Mouse (Mus musculus): Measurements from ENCODE around the gene Golga1.
A peak's percentile ranks its signal among the peaks of the same experiment; 100 is the strongest.

Gene Golga1

DNA sequence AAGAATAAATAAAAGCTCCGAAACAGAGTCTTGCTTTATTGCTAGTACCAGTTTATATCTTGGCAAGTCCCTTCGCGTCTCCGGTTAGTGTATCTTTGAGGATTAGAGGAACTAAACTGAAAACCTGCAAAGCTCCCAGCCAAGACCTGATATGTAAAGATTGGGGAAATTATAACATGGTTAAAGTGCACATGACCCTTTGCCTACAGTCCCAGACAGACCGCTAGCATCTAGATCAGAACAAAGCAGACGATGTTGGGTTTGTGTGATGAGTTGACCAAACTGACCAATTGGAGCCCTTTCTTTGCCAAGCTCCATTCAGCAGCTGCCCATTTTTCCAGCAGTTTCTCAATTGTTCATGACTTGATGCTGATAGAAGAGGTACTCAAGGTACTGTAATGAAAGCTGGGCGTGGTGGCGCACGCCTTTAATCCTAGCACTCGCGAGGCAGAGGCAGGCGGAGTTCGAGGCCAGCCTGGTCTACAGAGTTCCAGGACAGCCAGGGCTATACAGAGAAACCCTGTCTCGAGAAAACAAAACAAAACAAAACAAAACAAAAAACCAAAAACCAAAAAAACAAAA lies 59.1 kb downstream of the Golga1 start:
- no peak for ATAC-seq (ENCODE audit: low TSS enrichment)

DNA sequence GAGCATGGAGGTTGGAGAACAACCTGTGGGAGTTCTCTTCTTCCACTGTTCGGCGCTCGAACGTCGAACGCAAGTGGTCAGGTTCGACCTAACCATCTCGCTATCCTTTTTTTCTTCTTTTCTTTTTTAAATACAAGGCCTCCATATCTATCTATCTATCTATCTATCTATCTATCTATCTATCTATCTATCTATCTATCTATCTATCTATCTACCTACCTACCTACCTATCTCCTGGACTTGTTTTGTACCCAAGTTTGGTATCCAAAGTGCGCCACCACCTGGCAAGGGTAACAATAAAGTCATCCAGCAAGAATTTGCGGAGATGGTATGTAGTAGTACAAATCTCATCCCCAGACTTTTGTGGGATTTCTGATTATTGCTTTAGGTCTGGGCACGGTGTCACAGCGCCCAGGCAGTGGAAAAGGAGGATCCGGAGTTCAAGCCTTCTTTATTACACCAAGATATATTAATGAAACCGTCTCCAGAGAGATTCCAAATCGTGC lies 59.7 kb downstream of the Golga1 start, which contains the start of gene Rpl35:
Gene Rpl35 (minus strand): TSS at position 51 of the 506 bp plus-strand sequence.
- no peak for ATAC-seq (ENCODE audit: low TSS enrichment)

DNA sequence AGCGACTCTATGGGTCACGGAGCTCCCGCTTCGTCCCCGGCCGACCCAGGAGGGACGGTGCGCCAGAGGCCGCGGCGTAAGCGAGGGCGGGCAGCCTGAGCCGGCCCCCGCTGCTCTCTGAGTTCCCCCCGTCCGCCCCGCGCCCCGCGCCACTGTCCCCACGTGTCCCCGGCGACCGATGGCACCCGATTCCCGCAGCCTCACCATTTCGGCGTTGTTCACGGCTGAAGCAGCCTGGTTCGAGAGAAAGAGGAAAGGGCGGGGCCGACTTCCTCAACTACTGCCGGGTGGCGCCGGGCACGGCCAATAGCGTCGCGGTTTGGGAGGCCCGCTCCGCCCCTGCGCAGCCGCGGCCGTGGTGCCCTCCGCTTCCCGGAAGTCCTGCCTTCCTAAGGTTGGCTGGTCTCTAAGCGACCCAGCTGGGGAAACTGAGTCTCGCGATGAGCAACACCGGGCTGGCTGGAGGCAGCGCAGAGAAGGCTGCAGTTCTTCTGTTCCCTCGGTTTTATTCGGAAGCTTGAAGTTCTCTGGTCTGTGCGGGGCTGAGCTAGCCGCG lies 60.4 kb downstream of the Golga1 start, which contains the start of gene Arpc5l:
Gene Arpc5l (plus strand): TSS at position 469 of the 556 bp plus-strand sequence.
- peak; percentile 81 for ATAC-seq (ENCODE audit: low TSS enrichment)

DNA sequence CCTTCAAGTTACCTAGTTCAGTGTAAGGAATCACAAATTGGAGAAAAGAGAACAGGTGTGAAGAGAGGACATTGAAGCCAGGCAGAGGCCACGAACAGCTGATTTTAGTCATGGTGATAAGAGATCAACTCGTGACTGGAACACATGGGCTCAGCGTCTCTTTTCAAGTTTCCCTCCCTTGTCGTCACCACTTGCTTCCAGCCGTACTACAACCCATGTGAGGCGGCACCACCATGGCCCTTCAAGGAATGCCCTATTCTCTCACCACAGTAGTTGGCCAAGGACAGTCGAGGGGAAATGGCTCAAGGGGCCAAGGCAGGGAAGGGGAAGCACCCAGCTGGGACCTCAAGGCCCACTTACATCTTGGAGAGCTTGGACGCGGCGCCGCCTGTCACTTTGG lies 61.0 kb downstream of the Golga1 start:
- ATAC-seq (ENCODE audit: low TSS enrichment): no peak

DNA sequence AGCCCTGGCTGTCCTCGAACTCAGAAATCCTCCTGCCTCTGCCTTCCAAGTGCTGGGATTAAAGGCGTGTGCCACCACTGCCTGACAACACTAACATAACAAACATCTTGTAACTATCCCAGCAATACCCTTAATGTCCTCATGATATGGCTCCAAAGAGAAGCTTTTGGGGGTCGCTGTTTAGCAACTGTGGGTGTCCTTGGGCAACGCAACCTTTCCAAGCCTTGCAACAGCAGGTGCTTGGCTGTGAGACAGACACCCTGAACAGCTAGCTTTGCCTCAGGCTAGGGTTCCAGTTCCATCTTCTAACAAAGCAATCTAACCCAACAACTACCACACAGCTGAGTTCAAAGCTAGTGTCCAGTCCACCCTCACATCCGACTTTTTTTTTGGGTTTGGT lies 61.8 kb downstream of the Golga1 start:
- ATAC-seq (ENCODE audit: low TSS enrichment): no peak

DNA sequence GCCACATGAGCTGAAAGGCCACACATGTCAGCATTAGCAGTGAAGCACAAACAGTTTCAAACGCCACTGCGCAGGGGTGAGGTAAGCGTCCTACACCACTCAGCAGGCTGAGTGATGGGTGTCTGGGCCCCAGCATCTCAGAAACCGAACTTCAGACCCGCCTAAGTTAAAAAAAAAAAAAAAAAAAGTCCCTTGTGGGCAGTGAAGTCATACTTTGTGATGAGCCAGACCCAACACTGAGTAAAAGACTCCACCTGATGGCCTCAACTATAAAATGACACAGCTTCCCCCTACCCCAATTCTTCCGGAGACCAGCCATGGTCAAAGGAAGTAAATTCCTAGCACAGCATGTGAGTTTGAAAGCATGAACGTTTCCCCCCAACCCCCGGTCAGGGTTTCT lies 62.2 kb downstream of the Golga1 start:
- ATAC-seq (ENCODE audit: low TSS enrichment): no peak

DNA sequence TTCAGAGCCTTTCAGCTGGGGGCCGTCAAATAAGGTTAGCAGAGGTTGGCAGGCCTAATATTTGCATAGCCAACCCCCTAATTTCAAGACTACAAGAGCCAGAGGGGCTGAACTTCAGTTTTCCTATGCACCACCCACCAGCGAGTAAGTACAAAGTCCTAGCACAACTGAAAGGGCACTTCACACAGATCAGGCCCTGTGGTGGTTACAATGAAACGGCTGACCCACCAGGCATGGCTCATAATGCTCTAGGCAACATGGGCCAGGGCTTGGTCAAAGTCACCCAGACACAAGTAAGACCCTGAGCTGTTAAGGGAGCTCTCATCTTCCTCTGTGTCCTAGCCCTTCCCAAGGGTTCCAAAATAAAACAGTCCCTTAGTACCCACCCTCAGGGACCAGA lies 63.5 kb downstream of the Golga1 start:
- no peak for ATAC-seq (ENCODE audit: low TSS enrichment)

DNA sequence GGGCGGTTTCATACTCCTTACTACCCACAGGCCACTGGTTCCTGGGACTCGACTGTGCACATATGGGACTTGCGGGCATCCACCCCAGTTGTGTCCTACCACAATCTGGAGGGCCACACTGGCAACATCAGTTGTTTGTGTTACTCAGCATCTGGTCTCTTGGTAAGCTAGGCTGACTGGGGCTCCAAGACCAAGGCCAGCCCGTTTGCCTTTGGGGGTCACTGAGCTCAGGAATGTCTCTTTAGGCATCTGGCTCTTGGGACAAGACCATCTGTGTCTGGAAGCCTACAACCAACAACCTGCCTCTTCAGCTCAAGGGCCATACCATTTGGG lies 64.8 kb downstream of the Golga1 start:
- no peak for ATAC-seq (ENCODE audit: low TSS enrichment)

DNA sequence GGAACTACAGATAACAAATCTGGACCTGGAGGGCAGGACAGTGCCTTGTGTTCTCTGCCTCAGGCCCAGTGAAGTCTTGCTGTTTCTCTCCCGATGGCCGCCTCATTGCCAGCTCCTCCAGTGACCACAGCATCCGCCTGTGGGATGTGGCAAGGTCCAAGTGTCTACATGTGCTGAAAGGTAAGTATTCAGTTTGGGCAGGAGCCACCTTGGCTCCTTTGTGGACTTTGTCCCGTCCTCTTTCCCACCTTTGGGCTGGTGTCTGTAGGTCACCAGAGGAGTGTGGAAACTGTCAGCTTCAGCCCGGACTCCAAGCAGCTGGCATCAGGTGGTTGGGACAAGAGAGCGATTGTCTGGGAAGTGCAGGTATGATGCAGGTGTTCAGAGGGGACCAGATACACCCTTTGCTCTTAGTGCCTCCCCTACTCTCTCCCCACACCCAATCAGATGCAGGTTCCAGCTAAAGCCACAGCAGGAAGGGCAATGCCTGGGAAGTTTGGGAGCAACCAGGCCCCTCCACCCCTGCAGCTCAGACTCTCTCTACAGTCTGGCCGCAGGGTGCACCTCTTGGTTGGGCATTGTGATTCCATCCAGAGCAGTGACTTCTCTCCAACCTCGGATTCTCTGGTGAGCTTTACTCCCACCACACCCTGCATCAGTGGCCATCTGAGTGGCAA lies 65.3 kb downstream of the Golga1 start:
- no peak for ATAC-seq (ENCODE audit: low TSS enrichment)

DNA sequence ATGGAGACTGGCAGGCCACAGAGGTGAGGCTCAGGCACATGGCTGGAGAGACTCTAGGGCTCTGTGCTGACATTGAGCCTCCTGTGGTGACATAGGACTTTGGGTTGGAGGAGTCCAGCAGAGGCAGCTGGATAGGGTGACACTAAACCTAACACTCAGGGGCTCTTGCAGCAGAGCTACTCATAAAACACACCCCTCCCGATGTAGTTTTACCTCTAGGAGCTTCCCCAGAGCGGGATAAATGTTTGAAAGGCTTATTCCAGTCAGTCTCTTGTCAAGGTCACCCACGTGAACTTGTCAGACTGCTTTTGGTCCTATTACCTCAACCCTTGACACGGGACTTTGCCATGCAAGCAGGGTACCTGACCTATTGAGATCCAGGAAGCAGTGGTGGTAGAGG lies 66.0 kb downstream of the Golga1 start:
- no peak for ATAC-seq (ENCODE audit: low TSS enrichment)

DNA sequence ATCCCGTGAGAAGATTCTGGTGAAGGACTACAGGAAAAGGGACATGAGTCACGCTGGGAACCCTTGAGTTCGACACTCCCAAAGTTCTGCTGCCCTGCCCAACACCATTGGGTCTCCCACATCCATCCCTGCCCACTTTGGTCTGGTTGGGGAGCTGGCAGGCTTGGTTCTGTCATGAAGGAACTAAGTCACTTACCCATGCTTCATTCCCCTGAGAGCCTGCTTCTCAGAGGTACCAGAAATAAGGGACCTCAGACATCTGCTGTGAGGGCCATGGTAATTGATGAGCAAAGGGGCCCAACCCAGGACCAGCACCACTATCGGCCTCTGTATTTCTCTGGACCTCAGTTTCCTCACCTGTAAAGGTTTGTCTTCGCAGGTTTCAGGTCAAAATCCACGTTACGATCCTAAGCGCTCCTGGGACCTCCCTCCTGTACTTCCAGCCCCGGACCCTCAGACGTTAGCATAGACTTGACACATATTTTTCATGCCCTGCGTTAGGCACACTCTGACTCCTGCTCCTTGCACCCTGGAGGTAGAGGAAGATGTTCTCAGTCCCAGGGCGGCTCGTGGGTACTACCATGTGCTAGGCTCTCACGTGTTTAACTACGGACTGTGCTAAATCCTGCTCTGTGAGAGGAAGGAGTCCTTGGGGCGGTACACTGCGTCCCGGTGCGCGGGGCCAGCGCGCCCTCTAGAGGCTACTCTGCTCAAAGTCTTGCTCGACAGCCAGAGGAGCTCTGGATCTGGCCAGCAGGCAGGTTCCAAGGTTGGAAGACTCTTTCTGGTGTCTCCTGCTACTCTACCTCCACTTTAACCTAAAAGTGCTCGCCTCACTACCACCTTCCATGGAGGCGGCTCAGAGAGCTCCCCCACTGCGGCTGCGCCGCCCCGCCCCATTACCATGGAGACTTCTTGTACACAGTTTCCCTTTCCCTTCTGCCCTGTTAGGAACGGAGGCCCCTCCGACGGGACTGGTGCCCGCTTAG lies 67.7 kb downstream of the Golga1 start, which contains the start of gene Wdr38:
Gene Wdr38 (plus strand): TSS at position 91 of the 989 bp plus-strand sequence.
- peak; percentile 86 for ATAC-seq (ENCODE audit: low TSS enrichment)

DNA sequence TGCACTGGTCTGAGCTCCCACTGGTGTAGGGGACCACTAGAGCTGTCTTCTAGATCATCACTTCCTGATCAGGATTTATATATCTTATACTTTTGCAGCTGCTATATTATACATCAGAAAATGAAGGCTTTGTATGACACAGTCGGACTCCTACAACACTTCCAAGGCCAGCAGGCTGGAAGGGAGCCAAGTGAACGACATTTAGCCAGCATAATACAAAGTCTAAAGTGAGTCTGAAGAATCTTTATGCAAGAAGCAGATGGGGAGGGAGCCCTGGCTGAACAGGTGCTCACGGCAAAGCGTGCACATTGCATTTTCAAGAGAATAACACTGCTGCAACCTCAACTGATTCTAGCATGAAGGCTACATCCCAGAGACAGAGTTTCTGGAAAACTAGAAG lies 72.9 kb downstream of the Golga1 start:
- peak; percentile 41 for ATAC-seq (ENCODE audit: low TSS enrichment)

DNA sequence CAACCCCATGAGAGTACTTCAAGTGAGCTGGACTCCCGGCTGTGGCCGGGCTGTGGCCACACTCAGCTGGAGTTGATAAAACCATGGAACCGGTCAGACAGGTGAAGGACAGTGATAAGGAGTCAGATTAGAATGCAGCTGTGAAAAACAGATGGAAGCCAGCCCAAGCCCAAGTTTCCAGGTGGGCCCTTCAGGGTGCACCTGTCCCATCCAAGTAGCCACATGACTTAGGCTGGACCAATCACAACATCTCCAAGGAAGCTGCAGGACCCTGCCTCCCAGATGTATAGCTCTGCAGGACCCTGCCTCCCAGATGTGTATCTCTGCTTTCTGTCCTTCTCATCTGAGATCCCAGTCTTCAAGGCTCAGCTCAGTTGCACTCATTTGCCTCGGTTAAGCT lies 73.3 kb downstream of the Golga1 start:
- no peak for ATAC-seq (ENCODE audit: low TSS enrichment)

DNA sequence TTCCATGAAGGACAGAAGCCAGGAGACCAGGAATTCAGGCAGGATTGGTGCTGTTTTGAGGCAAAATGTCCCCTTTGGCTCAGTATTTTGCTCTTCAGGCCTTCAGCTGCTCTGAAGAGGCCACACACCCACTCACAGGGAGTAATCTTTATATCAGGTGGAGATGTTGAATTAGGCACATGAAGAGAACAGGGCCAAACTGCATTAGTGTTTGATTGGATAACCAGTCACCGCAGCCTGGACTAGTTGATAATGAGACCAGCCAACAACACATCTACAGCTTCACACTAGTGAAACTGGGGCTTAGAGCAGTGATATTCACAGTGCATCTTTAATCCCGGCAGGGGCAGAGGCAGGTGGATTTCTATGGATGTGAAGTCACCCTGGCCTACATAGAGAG lies 76.4 kb downstream of the Golga1 start:
- no peak for ATAC-seq (ENCODE audit: low TSS enrichment)

DNA sequence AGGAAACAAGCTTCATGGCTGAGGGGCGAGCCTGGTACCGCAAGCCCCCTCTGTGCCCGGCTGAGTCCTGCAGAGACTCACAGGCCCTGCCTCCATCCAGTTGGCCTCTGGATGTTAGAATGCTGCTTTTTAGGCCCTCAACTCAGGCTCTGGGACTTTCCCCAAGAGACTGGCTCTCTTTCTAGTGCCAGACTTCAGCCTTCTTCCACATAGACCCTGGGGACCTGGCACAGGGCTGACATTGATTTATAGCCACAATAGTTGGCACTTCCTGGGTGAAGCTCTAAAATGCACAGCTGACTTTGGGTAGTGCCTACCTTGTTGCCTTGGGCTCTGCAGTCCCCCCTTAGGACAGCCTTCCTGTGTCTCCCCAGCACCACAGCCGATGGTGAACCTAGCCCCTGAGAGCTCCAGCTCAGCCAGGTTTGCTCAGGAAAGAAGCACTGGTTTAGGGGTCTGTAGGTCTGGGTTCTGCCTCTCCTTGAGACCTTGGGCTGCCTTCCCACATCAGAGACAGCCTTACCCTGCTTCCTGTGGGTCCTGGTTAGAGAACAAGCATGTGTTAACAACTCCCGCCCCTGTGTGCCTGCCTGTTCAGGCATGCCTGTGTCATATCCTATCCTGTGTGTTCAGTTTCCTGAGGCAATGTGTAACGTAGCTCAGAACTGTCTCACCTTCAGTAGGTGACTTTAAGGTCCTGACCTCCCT lies 77.4 kb downstream of the Golga1 start:
- ATAC-seq (ENCODE audit: low TSS enrichment): no peak

DNA sequence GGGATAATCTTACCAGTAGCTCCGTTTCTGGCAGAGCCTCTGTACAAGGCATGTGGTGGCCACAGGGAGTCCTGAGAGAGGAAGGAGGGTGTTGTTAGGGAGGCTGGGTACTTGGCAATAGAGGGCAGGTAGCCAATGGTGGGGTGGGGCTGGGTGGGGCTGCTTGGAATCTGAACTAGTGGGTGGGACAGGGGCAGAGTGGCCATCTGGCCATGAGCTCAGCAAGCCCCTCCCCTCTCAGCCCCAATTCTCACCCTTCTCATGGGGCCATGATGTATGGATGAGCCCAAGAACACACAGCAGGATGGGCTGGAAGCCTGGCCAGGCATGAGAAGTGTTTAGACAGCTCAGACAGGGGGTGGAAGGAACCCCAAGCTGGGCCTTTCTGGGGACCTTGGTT lies 78.0 kb downstream of the Golga1 start:
- ATAC-seq (ENCODE audit: low TSS enrichment): no peak

DNA sequence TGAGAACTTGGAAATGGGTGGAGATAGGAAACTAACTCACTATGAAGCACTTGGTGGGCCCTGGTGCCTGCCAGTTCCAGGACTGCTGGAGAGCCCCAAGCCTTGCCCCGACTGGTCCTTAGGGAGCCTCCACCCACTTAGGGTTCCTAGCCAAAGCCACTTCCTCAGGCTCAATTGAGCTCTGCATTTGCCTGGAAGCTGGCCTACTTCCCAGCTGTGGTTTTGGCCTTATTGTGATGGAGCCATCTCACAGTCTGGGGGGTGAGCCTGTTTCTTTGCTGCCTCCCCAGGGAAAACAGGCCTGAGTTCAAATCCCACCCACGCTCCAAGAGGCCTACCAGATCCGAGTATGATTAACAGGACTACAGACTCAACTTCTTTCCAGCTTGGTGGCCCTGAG lies 78.8 kb downstream of the Golga1 start:
- ATAC-seq (ENCODE audit: low TSS enrichment): no peak

DNA sequence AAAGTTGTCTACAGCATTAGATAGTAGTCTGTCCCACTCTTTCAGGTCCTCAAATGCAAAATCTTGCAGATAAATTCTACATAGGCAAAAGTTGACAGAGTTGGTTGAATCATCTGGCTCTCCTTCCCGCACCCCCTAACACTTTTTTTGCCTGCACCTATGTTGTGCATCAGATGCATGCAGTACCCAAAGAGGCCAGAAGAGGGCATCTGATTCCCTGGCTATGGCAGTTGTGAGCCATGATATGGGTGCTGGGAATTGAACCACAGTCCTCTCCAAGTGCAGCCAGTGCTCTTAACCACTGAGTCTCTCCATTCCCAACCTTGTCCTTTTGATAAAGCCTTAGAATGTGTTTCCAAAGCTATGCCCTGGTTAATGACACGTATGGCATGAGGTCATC lies 81.9 kb downstream of the Golga1 start:
- no peak for ATAC-seq (ENCODE audit: low TSS enrichment)

DNA sequence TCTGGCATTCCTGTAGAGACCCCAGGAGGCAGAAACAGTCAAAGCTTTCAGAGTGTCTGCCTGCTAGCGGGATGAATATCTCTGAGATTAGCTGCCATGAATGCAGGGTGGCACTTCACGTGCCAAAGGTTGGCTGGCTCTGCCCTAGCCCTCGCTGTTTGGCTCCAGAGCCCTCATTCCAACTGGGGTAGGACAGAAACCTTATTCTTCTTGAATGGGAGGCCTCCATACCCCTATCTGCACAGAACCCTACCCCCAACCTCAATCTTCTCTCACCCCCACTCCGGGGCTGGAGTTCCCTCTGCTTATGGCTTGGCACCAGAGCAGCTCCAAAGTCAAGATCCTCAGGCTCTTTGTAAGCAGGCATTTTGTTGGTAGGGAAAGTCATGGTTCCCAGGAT lies 87.5 kb downstream of the Golga1 start:
- ATAC-seq (ENCODE audit: low TSS enrichment): no peak

DNA sequence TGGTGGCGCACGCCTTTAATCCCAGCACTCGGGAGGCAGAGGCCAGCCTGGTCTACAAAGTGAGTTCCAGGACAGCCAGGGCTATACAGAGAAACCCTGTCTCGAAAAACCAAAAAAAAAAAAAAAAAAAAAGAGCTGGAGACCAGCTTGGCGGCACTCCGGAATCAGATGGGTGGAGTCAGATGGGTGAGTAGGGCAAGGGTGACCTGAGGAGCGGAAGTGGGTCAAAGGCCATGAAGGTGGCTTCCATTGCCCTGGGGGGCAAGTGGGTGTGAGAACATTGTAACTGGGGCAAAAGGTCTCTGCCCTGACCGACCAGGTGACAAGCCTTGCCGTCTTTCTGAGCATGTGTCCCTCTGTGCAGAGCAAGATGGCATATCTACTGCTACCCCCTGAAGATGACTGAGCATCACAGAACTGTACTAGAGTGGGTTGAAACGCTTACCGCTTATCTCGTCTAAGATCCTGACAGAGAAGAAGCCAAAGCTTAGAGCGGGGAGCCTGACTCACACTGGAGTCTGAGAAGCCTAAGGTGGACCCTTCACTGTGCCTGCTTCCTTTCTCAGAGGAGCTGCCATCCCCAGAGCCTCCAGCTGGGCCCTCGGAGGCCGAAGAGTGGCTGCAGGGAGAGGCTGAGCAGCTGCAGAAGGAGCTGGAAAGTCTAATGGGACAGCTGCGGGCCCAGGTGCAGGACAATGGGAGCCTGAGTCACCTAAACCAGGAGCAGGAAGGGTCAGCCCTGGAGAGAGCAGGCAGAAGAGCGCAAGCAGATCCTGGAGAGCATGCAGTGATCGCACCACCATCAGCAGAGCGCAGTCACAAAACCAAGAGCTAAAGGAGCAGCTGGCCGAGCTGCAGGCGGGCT lies 89.2 kb downstream of the Golga1 start:
- ATAC-seq (ENCODE audit: low TSS enrichment): peak; percentile 62
